Mouse (Mus musculus): ENCODE measurements around the gene Ppdpf.
A peak's percentile ranks its signal among the peaks of the same experiment; 100 is the strongest.
"Not testable (repeated sequence)": the region's sequence is repeated elsewhere in the genome, so short reads cannot be mapped to it uniquely, and the experiment has no call there.

Gene Ppdpf

GRCm38 (mm10) chr2:181159091-181159514, 27.9 kb upstream of the Ppdpf start:
- DNase-seq (ENCODE audit: low spot score in 2 of 2): no peak

GRCm38 (mm10) chr2:181159771-181160170, 27.3 kb upstream of the Ppdpf start:
- no peak for DNase-seq (ENCODE audit: low spot score in 2 of 2)

- DNase-seq (ENCODE audit: low spot score in 2 of 2): no peak
These were observed 26.2 kb upstream of the Ppdpf start for GRCm38 (mm10) chr2:181160821-181161220.

- DNase-seq (ENCODE audit: low spot score in 2 of 2): no peak
These were observed 20.6 kb upstream of the Ppdpf start for GRCm38 (mm10) chr2:181166469-181166868.

GRCm38 (mm10) chr2:181174646-181175045, 12.4 kb upstream of the Ppdpf start:
- no peak for DNase-seq (ENCODE audit: low spot score in 2 of 2)

- DNase-seq (ENCODE audit: low spot score in 2 of 2): no peak
These were observed 9.0 kb upstream of the Ppdpf start for GRCm38 (mm10) chr2:181178015-181178414.

- no peak for DNase-seq (ENCODE audit: low spot score in 2 of 2)
These were observed 8.6 kb upstream of the Ppdpf start for GRCm38 (mm10) chr2:181178471-181178870.

- DNase-seq (ENCODE audit: low spot score in 2 of 2): no peak
These were observed 6.1 kb upstream of the Ppdpf start for GRCm38 (mm10) chr2:181180898-181181297.

- DNase-seq (ENCODE audit: low spot score in 2 of 2): peak; percentile 80 to 88
These were observed 412 bp upstream of the Ppdpf start for GRCm38 (mm10) chr2:181186635-181187034.

GRCm38 (mm10) chr2:181188681-181189080, 1.6 kb downstream of the Ppdpf start:
- DNase-seq (ENCODE audit: low spot score in 2 of 2): peak; percentile 60 to 69

- DNase-seq (ENCODE audit: low spot score in 2 of 2): no peak
These were observed 2.3 kb downstream of the Ppdpf start for GRCm38 (mm10) chr2:181189321-181189720.

- not testable (repeated sequence) for DNase-seq (ENCODE audit: low spot score in 2 of 2)
These were observed 4.3 kb downstream of the Ppdpf start for GRCm38 (mm10) chr2:181191385-181191784.

GRCm38 (mm10) chr2:181191936-181192335, 4.9 kb downstream of the Ppdpf start:
- no peak for DNase-seq (ENCODE audit: low spot score in 2 of 2)

GRCm38 (mm10) chr2:181193044-181193443, 6.0 kb downstream of the Ppdpf start:
- DNase-seq (ENCODE audit: low spot score in 2 of 2): no peak

- no peak for DNase-seq (ENCODE audit: low spot score in 2 of 2)
These were observed 9.7 kb downstream of the Ppdpf start for GRCm38 (mm10) chr2:181196628-181197300.

GRCm38 (mm10) chr2:181201606-181202005, 14.6 kb downstream of the Ppdpf start:
- no peak for DNase-seq (ENCODE audit: low spot score in 2 of 2)

- no peak for DNase-seq (ENCODE audit: low spot score in 2 of 2)
These were observed 15.4 kb downstream of the Ppdpf start, which contains the start of gene Ptk6 for GRCm38 (mm10) chr2:181202422-181202821. TSS of gene Ptk6 (minus strand) at chr2:181202789.

GRCm38 (mm10) chr2:181202886-181203285, 15.8 kb downstream of the Ppdpf start:
- DNase-seq (ENCODE audit: low spot score in 2 of 2): no peak

GRCm38 (mm10) chr2:181205678-181206077, 18.6 kb downstream of the Ppdpf start:
- no peak for DNase-seq (ENCODE audit: low spot score in 2 of 2)

GRCm38 (mm10) chr2:181206118-181206517, 19.1 kb downstream of the Ppdpf start:
- no peak for DNase-seq (ENCODE audit: low spot score in 2 of 2)

- no peak for DNase-seq (ENCODE audit: low spot score in 2 of 2)
These were observed 25.5 kb downstream of the Ppdpf start for GRCm38 (mm10) chr2:181212389-181213020.

- peak in 1 of 2 experiments; percentile 40 for DNase-seq (ENCODE audit: low spot score in 2 of 2)
These were observed 26.0 kb downstream of the Ppdpf start, which contains the start of gene Srms for GRCm38 (mm10) chr2:181213021-181213445. TSS of gene Srms (minus strand) at chr2:181213185.

GRCm38 (mm10) chr2:181216037-181216436, 29.0 kb downstream of the Ppdpf start:
- DNase-seq (ENCODE audit: low spot score in 2 of 2): no peak

Data from urinary bladder, postnatal 36 days (tissue).